Mouse (Mus musculus) kidney, embryonic 14.5 days (tissue): ENCODE measurements around the gene Minpp1. TPM values are rescaled to one million over a fixed set of nuclear protein-coding genes. Genes with fewer than 3 reads are reported as not detected.

Experiments
- ATAC-seq: fragments of 200-750 bp; cut with Nextera tagmentation; 2 replicates; pipeline ENCODE4 v1.8.0; 2017; ENCODE audit warnings: moderate number of reproducible peaks, mild to moderate bottlenecking, moderate TSS enrichment, moderate library complexity; ENCODE audit not compliant: low FRiP score, low TSS enrichment
- H3K27ac ChIP-seq: fragments of 300-500 bp; sonication (generic); 2 replicates; pipeline ENCODE4 v1.5.1; 2014; ENCODE audit warnings: low read depth, mild to moderate bottlenecking, low read length, moderate library complexity, mixed read lengths
- H3K27me3 ChIP-seq: fragments of 300-500 bp; sonication (generic); 2 replicates; pipeline ENCODE4 v1.6.1; 2014; ENCODE audit warnings: mild to moderate bottlenecking, low read length; ENCODE audit not compliant: control insufficient read depth, insufficient read depth
- H3K36me3 ChIP-seq: fragments of 300-500 bp; sonication (generic); 2 replicates; pipeline ENCODE4 v1.6.1; 2014; ENCODE audit warnings: low read length, mixed read lengths; ENCODE audit not compliant: control insufficient read depth, insufficient read depth
- H3K4me1 ChIP-seq: fragments of 300-500 bp; sonication (generic); 2 replicates; pipeline ENCODE4 v1.6.1; 2014; ENCODE audit warnings: low read length, mixed read lengths; ENCODE audit not compliant: control insufficient read depth, insufficient read depth
- H3K4me2 ChIP-seq: fragments of 300-500 bp; sonication (generic); replicated peaks from 2 replicates; pipeline ENCODE4 v1.6.1; 2014; ENCODE audit warnings: low read depth, mild to moderate bottlenecking, low read length
- H3K4me3 ChIP-seq: fragments of 300-500 bp; sonication (generic); 2 replicates; pipeline ENCODE4 v1.5.1; 2014; ENCODE audit warnings: mild to moderate bottlenecking, low read length
- H3K9ac ChIP-seq: fragments of 300-500 bp; sonication (generic); 2 replicates; pipeline ENCODE4 v1.6.1; 2014; ENCODE audit warnings: low read depth, mild to moderate bottlenecking, low read length, moderate library complexity
- H3K9me3 ChIP-seq: fragments of 300-500 bp; sonication (generic); 2 replicates; pipeline ENCODE4 v1.6.1; 2016; ENCODE audit warnings: low read length; ENCODE audit not compliant: control insufficient read depth
- WGBS: fragments of 180-500 bp; shearing (Covaris S2); extraction: QIAGEN DNeasy Blood & Tissue Kit; methylation state at CpG from one replicate; pipeline ENCODE4 v1.1.7; 2014; 5-methylcytosine and 5-hydroxymethylcytosine counted together
- polyA plus RNA-seq: library from polyadenylated mRNA; unstranded; fragments of >200 nt; fragmentation: Nextera tagmentation; extraction: Ambion mirVana; gene quantifications from 2 replicates; pipeline ENCODE4 v1.2.1, GENCODE M21; 2014

Gene Minpp1
- polyA plus RNA-seq, 1 experiment from 2014 or later, result 82.4 TPM

DNA sequence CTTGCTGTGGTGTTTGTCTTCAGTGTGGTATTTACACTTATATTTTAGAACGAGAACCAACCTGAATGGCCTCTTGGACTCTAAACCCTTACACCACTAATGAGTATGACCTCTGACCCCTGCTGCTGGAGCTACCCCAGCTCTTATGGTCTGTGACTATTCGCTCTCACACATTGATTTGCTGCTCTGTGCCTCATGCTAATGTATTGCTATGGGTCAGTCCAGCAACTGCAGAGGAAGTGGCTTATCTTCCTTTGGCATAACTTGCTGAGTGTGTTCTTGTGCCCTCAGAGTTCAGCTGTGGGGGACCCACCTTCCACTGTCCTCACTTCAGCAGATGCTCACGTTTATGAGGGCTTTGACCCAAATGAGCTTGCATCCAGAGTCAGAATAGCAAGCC lies 24.7 kb downstream of the Minpp1 start:
- 68% methylated on average over 3 of the region's 3 CpGs for WGBS
- no peaks in the 10 kb centered on the region for H3K4me1 ChIP-seq
- no peaks in the 10 kb centered on the region for H3K27me3 ChIP-seq
- no peak overlapping the region for H3K27ac ChIP-seq
- H3K4me2 ChIP-seq, result no peak overlapping the region
- peaks cover 40% of the 10 kb centered on the region for H3K36me3 ChIP-seq
- ATAC-seq, result no peak
- no peak overlapping the region for H3K4me3 ChIP-seq
- H3K9ac ChIP-seq, result no peak overlapping the region
- H3K9me3 ChIP-seq, result peaks cover 3% of the 10 kb centered on the region; the same call in 1 of the 2 replicates

DNA sequence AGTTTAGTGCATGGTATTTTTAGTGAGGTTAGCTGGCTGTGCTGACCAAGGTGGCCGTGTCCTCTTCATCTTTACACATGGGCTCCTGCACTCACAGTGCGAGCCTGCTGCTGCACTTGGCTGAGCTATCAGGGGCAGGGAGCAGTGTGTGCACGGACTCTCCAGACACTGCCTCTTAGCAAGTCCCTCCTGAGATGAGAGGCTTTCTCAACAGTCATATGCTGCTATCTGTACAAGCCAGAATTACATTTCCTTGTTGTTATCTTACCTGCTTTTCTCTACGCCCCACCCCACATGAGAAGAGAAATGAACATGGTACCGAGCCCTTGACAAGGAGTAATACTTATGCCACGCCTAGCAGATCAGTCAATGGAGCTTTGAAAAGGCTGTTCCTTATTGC lies 25.4 kb downstream of the Minpp1 start:
- H3K4me3 ChIP-seq, result no peak overlapping the region
- no peak overlapping the region for H3K27ac ChIP-seq
- H3K36me3 ChIP-seq, result peaks cover 35% of the 10 kb centered on the region
- no peaks in the 10 kb centered on the region for H3K27me3 ChIP-seq
- no peaks in the 10 kb centered on the region for H3K4me1 ChIP-seq
- no peak overlapping the region for H3K4me2 ChIP-seq
- ATAC-seq, result no peak
- H3K9me3 ChIP-seq, result peaks cover 3% of the 10 kb centered on the region; the same call in 1 of the 2 replicates
- WGBS, result 92% methylated on average over 6 of the region's 6 CpGs
- no peak overlapping the region for H3K9ac ChIP-seq

DNA sequence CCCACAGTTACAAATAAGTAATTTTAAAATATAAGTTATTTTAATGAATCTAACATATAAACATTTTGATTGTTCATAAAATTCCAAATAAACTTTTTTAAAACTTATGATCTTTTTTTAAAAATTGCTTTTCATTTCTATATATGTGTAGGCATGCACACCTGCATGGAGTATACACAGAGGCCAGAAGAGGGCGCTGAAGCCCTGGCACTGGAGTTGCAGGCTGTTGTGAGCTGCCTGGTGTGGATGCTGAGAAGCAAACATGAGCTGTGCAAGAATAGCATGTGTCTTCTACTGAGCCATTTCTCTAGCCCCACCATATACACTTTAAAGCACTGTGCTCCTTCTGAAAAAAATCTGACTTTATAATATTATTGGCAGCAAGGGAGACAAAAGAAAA lies 26.9 kb downstream of the Minpp1 start:
- no peaks in the 10 kb centered on the region for H3K4me1 ChIP-seq
- H3K4me3 ChIP-seq, result no peak overlapping the region
- H3K36me3 ChIP-seq, result peaks cover 41% of the 10 kb centered on the region
- ATAC-seq, result no peak
- H3K27ac ChIP-seq, result no peak overlapping the region
- H3K9ac ChIP-seq, result no peak overlapping the region
- H3K9me3 ChIP-seq, result peaks cover 3% of the 10 kb centered on the region; the same call in 1 of the 2 replicates
- H3K27me3 ChIP-seq, result no peaks in the 10 kb centered on the region
- WGBS, result 40% methylated on average over 1 of the region's 1 CpGs
- H3K4me2 ChIP-seq, result no peak overlapping the region

DNA sequence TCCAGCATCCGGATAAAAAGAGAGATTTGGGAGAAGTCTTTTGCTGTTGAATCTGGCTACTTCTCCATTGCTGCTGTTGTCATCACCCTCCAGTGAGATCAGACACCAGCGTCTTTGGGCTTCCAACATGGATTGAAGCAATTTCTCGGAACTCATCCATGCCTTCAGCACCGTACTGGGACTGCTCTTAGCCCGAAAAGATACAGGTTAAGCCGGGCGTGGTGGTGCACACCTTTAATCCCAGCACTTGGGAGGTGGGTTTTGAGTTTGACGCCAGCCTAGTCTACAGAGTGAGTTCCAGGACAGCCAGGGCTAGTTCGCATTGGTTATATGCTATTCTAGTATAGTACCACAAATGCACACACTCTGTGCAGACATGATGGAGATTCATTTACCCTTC lies 31.0 kb downstream of the Minpp1 start:
- no peak for ATAC-seq
- H3K4me1 ChIP-seq, result no peaks in the 10 kb centered on the region
- peaks cover 3% of the 10 kb centered on the region; the same call in 1 of the 2 replicates for H3K9me3 ChIP-seq
- WGBS, result 98% methylated on average over 9 of the region's 9 CpGs
- H3K27me3 ChIP-seq, result no peaks in the 10 kb centered on the region
- H3K4me3 ChIP-seq, result no peak overlapping the region
- H3K4me2 ChIP-seq, result no peak overlapping the region
- H3K36me3 ChIP-seq, result peaks cover 35% of the 10 kb centered on the region
- H3K27ac ChIP-seq, result no peak overlapping the region
- no peak overlapping the region for H3K9ac ChIP-seq

DNA sequence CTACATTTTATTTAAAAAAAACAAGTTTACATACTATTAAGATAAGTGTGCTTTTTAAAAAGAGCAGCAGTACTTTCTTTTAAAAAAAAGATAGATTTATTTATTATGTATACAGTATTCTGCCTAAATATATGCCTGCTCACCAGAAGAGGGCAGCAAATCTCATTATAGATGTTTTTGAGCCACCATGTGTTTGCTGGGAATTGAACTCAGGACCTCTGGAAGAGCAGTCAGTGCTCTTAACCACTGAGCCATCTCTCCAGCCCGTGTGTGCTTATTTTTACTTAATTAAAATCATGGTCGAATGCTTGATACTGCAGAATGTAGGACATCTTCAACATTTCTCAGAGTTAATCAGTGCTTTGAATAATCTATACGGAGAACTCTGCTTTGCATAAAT lies 35.9 kb downstream of the Minpp1 start:
- H3K36me3 ChIP-seq, result peaks cover 5% of the 10 kb centered on the region; the same call in 1 of the 2 replicates
- ATAC-seq, result no peak
- no peak overlapping the region for H3K27ac ChIP-seq
- no peaks in the 10 kb centered on the region for H3K9me3 ChIP-seq
- no peaks in the 10 kb centered on the region for H3K4me1 ChIP-seq
- no peaks in the 10 kb centered on the region for H3K27me3 ChIP-seq
- H3K4me2 ChIP-seq, result no peak overlapping the region
- H3K9ac ChIP-seq, result no peak overlapping the region
- H3K4me3 ChIP-seq, result no peak overlapping the region
- 88% methylated on average over 3 of the region's 3 CpGs for WGBS

DNA sequence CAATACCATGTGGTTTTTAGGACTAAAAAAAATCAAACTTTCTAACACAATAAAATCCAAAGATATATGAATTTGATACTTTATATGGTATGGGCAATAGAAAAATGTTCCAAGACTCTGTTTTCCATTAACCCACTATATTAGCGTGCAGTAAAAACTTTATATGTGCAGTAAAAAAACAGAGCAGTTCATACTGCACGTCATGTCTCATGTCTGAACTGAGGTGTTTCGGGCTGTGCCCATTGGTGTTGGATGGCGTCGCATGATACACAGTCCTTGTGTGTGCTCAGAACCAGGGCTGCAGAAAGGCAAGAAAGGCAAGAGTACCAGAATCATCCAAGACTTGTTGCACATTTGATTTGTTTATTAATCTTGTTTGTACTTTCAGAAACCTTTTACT lies 36.7 kb downstream of the Minpp1 start:
- H3K9me3 ChIP-seq, result no peaks in the 10 kb centered on the region
- 95% methylated on average over 5 of the region's 5 CpGs for WGBS
- no peak for ATAC-seq
- H3K9ac ChIP-seq, result no peak overlapping the region
- no peaks in the 10 kb centered on the region for H3K36me3 ChIP-seq
- H3K4me1 ChIP-seq, result no peaks in the 10 kb centered on the region
- no peak overlapping the region for H3K4me3 ChIP-seq
- no peak overlapping the region for H3K4me2 ChIP-seq
- H3K27me3 ChIP-seq, result no peaks in the 10 kb centered on the region
- no peak overlapping the region for H3K27ac ChIP-seq

DNA sequence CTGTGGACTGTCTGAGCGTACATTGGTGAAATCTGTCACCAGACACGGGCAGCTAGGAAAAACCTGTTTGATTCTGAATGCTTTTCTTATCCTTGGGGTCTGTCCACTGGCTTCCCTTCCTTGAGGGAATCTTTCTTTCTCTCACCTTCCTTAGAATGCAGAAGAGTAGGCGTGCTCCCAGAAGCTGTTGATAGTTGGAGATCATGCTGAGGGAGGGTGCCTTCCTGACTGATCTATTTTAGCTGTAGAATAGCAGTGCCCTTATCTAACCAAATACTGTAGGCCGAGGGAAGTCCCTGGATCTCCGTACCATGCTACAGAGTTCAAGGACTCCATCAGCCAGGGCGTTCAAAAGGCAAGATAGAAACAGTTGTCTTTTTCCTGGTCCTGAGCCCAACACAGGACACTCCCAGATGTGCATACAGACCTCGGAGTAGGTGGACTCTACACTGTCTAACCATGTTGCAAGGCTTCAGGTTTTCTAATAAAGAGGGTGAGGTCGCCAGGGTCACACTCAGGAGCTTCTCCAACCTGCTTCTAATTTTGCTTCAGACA lies 37.3 kb downstream of the Minpp1 start:
- H3K27ac ChIP-seq, result no peak overlapping the region
- no peaks in the 10 kb centered on the region for H3K27me3 ChIP-seq
- no peak overlapping the region for H3K4me2 ChIP-seq
- no peak overlapping the region for H3K4me3 ChIP-seq
- no peak overlapping the region for H3K9ac ChIP-seq
- 77% methylated on average over 8 of the region's 8 CpGs for WGBS
- no peaks in the 10 kb centered on the region for H3K9me3 ChIP-seq
- H3K4me1 ChIP-seq, result no peaks in the 10 kb centered on the region
- ATAC-seq, result no peak
- H3K36me3 ChIP-seq, result no peaks in the 10 kb centered on the region

DNA sequence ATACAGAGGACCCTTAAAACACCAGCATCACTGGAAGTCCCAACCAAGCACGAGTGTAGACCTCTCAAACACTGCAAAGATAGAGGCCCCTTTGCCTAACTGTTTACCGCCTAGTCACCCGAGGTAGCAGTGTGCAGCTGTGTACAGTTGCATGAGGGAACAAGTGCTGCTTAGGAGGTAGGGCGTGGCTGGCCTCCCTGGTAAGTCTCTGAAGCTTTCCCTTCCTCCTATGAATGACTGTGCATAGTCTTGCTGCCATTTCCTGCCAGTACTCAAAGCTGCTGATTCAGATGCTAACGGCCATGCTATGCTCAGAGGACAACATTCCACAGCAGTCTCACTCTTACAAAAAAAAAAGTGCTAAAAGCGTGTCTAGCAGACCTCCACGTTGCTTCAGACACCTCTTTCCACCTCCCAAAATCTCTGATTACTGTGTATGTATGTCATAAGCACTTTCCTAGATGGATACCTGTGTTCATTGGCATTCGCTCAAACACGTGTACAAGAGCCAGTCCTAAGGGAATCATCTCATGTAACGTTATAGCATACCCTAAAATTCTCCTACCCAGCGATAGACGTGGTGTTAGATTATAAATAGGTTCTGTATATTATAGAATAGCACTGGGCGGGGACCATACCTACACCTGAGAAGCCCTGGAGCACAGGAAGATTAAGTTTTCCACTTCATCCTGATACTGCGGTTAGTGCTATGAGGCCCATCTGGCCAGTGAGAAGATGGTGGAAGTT lies 38.4 kb downstream of the Minpp1 start:
- 82% methylated on average over 14 of the region's 14 CpGs for WGBS
- no peak overlapping the region for H3K27ac ChIP-seq

DNA sequence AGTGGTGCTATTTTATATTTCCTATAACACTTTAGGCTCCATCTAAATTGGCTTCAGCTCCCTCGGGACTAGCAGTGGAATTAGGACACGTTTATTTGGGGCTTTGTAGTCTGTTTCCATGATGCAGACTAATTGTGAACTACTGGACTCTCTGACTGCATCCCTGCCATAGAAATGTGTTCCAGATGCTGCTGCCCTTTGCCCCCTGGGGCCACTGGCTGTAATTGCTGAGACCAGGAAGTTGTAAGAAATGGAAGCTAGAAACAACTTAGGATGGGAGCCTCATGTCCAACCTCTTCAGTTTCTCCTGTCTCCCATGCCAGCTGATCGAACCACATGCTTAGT lies 38.9 kb downstream of the Minpp1 start:
- Histone ChIP-seq H3K4me2 (no peak overlapping the region), H3K27ac (no peak overlapping the region), H3K36me3 (no peaks in the 10 kb centered on the region), H3K9me3 (no peaks in the 10 kb centered on the region), H3K27me3 (no peaks in the 10 kb centered on the region), H3K9ac (no peak overlapping the region), H3K4me1 (no peaks in the 10 kb centered on the region), H3K4me3 (no peak overlapping the region)
- whole genome bisulfite sequencing, result 75% methylated on average over 3 of the region's 3 CpGs
- ATAC-seq, result no peak

More for the DNA sequence above, 38.4 kb downstream of the Minpp1 start:
- Histone ChIP-seq H3K9ac (no peak overlapping the region), H3K9me3 (no peaks in the 10 kb centered on the region), H3K4me1 (no peaks in the 10 kb centered on the region), H3K4me3 (no peak overlapping the region), H3K36me3 (no peaks in the 10 kb centered on the region), H3K4me2 (no peak overlapping the region), H3K27me3 (no peaks in the 10 kb centered on the region)
- no peak for ATAC-seq
